Mouse (Mus musculus) heart, postnatal 36 days (tissue): ENCODE results near the gene E330017A01Rik. TPM values are rescaled to one million over a fixed set of nuclear protein-coding genes. Genes with fewer than 3 reads are reported as not detected.

Source experiments
- DNase-seq, 2 experiments: peaks; one replicate each; pipeline ENCODE4 v3.0.0; 2021 to 2022
- intact Hi-C: fragments of 180-260 bp; cut with DNase I; formaldehyde crosslinking; loops from one replicate; pipeline ENCODE4 v1.15.1; 2025
- total RNA-seq, 2 experiments: library from RNA; stranded (reverse); gene quantifications; 2 replicates each; pipeline ENCODE4 v1.2.3; 2021

Gene E330017A01Rik
- total RNA-seq, 2 experiments from 2014 or later, result not detected

- no peak for DNase-seq
- intact Hi-C loops, result no loop called here
Observed at GRCm38 (mm10) chr16:58612969-58613368, 25.6 kb downstream of the E330017A01Rik start.

DNA sequence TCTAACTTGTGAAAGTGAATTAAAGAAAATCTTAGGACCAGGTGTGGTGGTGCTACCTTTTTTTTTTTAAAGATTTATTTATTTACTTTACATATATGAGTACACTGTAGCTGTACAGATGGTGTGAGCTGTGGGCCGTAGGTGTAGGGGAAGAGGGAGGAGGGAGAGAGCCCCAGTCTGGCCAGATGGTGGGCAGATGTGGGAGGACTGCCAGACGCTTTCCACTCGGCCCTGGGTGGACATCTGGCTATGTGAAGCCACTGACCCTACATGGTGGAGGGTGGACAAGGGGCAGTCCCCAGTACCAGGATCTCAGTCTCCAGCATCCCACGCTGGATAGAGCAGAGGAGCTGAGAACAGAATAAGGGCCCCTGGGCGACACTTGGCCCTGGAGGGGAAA, 31.4 kb downstream of the E330017A01Rik start:
- no peak for DNase-seq
- intact Hi-C loops, result no loop called here

GRCm38 (mm10) chr16:58604680-58605079, 33.9 kb downstream of the E330017A01Rik start:
- intact Hi-C loops, result no loop called here
- no peak for DNase-seq

GRCm38 (mm10) chr16:58603831-58604230, 34.7 kb downstream of the E330017A01Rik start:
- no peak for DNase-seq
- intact Hi-C loops, result no loop called here

GRCm38 (mm10) chr16:58600846-58601245, 37.7 kb downstream of the E330017A01Rik start:
- DNase-seq, result no peak
- intact Hi-C loops, result no loop called here

DNA sequence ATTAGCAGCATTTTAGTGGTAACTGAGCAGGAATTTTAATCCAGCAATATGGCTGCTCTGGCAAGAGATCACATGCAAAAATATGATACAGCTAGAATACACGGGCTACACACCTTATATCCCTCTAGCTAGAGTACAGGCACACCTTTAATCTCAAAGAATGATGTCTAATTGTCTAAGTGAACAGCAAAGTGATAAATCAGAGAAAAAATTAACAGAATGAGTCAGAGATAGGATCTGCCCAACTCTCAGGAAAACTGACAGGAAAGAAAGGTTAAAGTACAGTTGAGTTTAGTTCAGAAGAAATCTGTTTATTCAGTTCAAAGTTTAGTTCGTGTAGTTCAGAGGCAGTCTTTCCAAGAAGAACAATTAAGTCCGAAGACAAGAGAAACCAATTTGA, 47.2 kb downstream of the E330017A01Rik start:
- no peak for DNase-seq
- intact Hi-C loops, result no loop called here

DNA sequence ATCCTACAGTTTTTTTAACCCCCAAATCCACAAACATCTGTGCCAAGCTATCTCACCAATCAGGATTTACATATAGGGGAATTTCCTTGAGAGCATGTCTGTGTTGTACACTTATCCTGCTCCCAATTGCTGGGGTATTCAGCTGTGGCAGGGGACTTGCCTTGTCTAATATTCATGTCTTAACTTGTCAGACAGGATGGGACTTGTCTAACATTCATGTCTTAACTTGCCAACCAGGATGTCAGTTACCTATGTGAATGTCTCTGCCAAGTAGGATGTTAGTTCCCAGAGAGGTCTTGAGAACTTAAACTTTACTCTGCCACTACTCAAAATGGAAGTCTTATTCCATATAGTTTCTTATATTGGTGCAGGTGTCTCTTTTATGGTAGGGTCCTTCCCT, 49.1 kb downstream of the E330017A01Rik start:
- no peak for DNase-seq
- intact Hi-C loops, result no loop called here

Other genes starting within 250 kb of the E330017A01Rik start
- gene Dcbld2, start 230.3 kb downstream of the E330017A01Rik start, total RNA-seq, result 10 to 100 TPM; 14.3 to 17.6 TPM
- gene St3gal6, start 114.5 kb downstream of the E330017A01Rik start, total RNA-seq, result 10 to 100 TPM; 40.2 to 43.7 TPM
- gene Gm813, start 21.8 kb downstream of the E330017A01Rik start, total RNA-seq, result not detected
- gene Cpox, start 31.6 kb upstream of the E330017A01Rik start, total RNA-seq, result 10 to 100 TPM; 39.8 to 40.0 TPM
- gene Gpr15, start 80.3 kb upstream of the E330017A01Rik start, total RNA-seq, result not detected
- gene Cldnd1, start 89.2 kb upstream of the E330017A01Rik start, total RNA-seq, result 10 to 100 TPM; 51.7 to 51.9 TPM
- gene Olfr172, start 124.4 kb upstream of the E330017A01Rik start, total RNA-seq, result not detected
- not detected for gene Olfr173, start 161.5 kb upstream of the E330017A01Rik start, total RNA-seq
- gene Olfr175-ps1, start 188.0 kb upstream of the E330017A01Rik start, total RNA-seq, result not detected
- gene Olfr177, start 236.0 kb upstream of the E330017A01Rik start, total RNA-seq, result not detected